Mouse (Mus musculus): ENCODE measurements around the gene Slc25a11. TPM values are rescaled to one million over a fixed set of nuclear protein-coding genes. Genes with fewer than 3 reads are reported as not detected.
A peak's percentile ranks its signal among the peaks of the same experiment; 100 is the strongest.

The Slc25a11 gene
- polyA plus RNA-seq, 1 experiment from 2014 or later: 142 TPM

DNA sequence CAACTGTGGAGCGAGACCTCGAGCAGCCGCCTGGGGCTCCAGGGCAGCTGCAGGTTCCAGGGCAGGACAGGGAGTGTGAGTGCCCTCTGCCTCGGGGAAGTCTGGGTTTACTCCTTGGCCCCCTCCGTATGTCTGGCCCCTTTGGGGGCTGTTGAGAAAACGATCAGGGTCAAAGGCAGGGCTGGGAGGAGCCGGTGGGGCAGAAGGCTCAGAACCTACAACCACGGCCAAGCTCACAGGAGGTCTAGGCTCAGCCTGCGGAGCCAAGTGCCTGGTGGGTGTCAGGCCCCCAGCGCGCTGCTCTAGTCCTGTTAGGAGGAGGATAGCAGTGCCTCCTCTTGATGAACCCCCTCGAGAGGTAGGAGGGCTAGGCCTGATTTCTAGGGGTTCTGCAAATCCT is 33.9 kb upstream of the Slc25a11 start:
- H3K4me1 ChIP-seq (ENCODE audit: control insufficient read depth, insufficient read depth, low read length): peaks cover 9% of the 10 kb centered on the region
- 69% methylated on average over 12 of the region's 12 CpGs for WGBS
- H3K27me3 ChIP-seq (ENCODE audit: control insufficient read depth, insufficient read depth, low read length): no peaks in the 10 kb centered on the region
- DNase-seq (ENCODE audit: low spot score, missing footprints): no peak
- H3K4me2 ChIP-seq: no peak overlapping the region; the same call in 1 of the 2 replicates
- no peak overlapping the region for H3K4me3 ChIP-seq (ENCODE audit: low read depth, low read length)
- H3K9ac ChIP-seq (ENCODE audit: low read length): no peak overlapping the region
- no peaks in the 10 kb centered on the region for H3K9me3 ChIP-seq (ENCODE audit: control insufficient read depth, low read length)
- peaks cover 2% of the 10 kb centered on the region; the same call in 1 of the 2 replicates for H3K36me3 ChIP-seq (ENCODE audit: control insufficient read depth, insufficient read depth, low read length)
- no peak for ATAC-seq (ENCODE audit: low FRiP score)
- H3K27ac ChIP-seq (ENCODE audit: low read depth, low read length): no peak overlapping the region

DNA sequence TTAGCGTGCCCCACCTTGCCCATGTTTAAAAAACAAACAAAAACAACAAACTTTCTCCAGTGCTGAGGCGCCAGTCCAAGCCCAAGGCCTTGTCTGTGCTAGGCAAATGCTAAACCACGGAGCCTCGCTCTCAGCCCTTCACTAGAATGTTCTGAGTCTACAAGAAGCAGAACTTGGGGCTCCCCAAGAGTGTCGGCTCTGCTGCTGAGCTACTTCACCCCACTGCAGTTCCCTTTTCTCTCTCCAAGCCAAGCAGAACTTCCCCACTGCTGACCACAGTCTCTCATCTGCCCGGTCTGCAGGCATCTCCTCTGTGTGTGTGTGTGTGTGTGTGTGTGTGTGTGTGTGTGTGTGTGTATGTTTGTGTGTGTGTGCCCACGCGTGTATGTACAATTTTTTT is 32.6 kb upstream of the Slc25a11 start:
- no peak for DNase-seq (ENCODE audit: low spot score, missing footprints)
- no peaks in the 10 kb centered on the region for H3K27me3 ChIP-seq (ENCODE audit: control insufficient read depth, insufficient read depth, low read length)
- 89% methylated on average over 8 of the region's 8 CpGs for WGBS

DNA sequence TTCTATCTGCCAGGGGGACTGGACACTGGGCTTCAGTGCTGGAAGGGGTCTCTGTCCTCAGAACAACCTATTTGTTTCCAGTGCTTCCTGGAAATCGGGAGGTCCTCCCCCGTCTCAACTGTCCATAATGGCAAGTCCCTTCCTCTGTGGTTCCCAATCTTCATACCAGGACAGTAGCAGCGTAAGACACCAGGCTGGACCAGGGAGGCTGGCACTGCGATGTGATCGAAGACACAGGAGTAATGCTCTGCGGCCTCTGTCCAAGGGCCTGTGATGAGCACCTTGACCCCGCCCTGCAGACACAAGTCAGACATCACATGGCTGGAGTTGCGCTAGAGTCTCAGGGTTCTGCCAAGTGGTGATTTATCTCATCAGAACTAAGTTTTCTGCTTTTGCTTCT is 32.1 kb upstream of the Slc25a11 start:
- Histone ChIP-seq H3K36me3 (ENCODE audit: control insufficient read depth, insufficient read depth, low read length) (peaks cover 2% of the 10 kb centered on the region; the same call in 1 of the 2 replicates), H3K9me3 (ENCODE audit: control insufficient read depth, low read length) (no peaks in the 10 kb centered on the region), H3K4me1 (ENCODE audit: control insufficient read depth, insufficient read depth, low read length) (peaks cover 9% of the 10 kb centered on the region), H3K27me3 (ENCODE audit: control insufficient read depth, insufficient read depth, low read length) (no peaks in the 10 kb centered on the region), H3K9ac (ENCODE audit: low read length) (no peak overlapping the region), H3K4me3 (ENCODE audit: low read depth, low read length) (no peak overlapping the region), H3K4me2 (no peak overlapping the region), H3K27ac (ENCODE audit: low read depth, low read length) (no peak overlapping the region)
- DNase-seq (ENCODE audit: low spot score, missing footprints) (no peak), ATAC-seq (ENCODE audit: low FRiP score) (no peak)
- 93% methylated on average over 8 of the region's 8 CpGs for WGBS

More for the DNA sequence above, 32.6 kb upstream of the Slc25a11 start:
- Histone ChIP-seq H3K4me2 (no peak overlapping the region), H3K27ac (ENCODE audit: low read depth, low read length) (no peak overlapping the region), H3K9me3 (ENCODE audit: control insufficient read depth, low read length) (no peaks in the 10 kb centered on the region), H3K4me3 (ENCODE audit: low read depth, low read length) (no peak overlapping the region), H3K9ac (ENCODE audit: low read length) (no peak overlapping the region), H3K36me3 (ENCODE audit: control insufficient read depth, insufficient read depth, low read length) (peaks cover 2% of the 10 kb centered on the region; the same call in 1 of the 2 replicates), H3K4me1 (ENCODE audit: control insufficient read depth, insufficient read depth, low read length) (peaks cover 9% of the 10 kb centered on the region)
- no peak for ATAC-seq (ENCODE audit: low FRiP score)

GRCm38 (mm10) chr11:70678576-70678975 is 31.3 kb upstream of the Slc25a11 start:
- no peak for ATAC-seq (ENCODE audit: low FRiP score)
- H3K36me3 ChIP-seq (ENCODE audit: control insufficient read depth, insufficient read depth, low read length): peaks cover 1% of the 10 kb centered on the region; the same call in 1 of the 2 replicates
- WGBS: 83% methylated on average over 2 of the region's 2 CpGs

DNA sequence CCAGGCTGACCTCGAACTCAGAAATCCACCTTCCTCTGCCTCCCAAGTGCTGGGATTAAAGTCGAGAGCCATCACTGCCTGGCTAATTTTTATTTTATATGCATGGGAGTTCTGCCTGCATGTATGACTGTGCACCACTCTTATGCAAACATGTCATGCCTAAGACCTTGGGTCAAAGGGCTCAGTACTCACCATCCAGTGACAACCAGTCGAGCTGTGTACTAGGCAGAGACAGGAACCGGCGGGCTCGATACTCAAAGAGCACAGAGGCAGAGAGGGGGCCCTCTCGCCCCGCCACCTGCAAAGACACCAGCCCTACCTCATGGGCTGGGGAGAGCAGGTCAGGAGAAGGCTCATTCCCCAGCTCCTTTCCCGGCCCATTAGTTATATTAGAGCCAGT is 30.8 kb upstream of the Slc25a11 start:
- no peak overlapping the region for H3K27ac ChIP-seq (ENCODE audit: low read depth, low read length)
- WGBS: 81% methylated on average over 9 of the region's 9 CpGs
- no peaks in the 10 kb centered on the region for H3K36me3 ChIP-seq (ENCODE audit: control insufficient read depth, insufficient read depth, low read length)
- no peak overlapping the region for H3K4me2 ChIP-seq
- no peaks in the 10 kb centered on the region for H3K27me3 ChIP-seq (ENCODE audit: control insufficient read depth, insufficient read depth, low read length)
- no peaks in the 10 kb centered on the region for H3K9me3 ChIP-seq (ENCODE audit: control insufficient read depth, low read length)
- no peak overlapping the region for H3K9ac ChIP-seq (ENCODE audit: low read length)
- DNase-seq (ENCODE audit: low spot score, missing footprints): no peak
- ATAC-seq (ENCODE audit: low FRiP score): no peak
- H3K4me1 ChIP-seq (ENCODE audit: control insufficient read depth, insufficient read depth, low read length): peaks cover 9% of the 10 kb centered on the region
- no peak overlapping the region for H3K4me3 ChIP-seq (ENCODE audit: low read depth, low read length)

More at GRCm38 (mm10) chr11:70678576-70678975, 31.3 kb upstream of the Slc25a11 start:
- Histone ChIP-seq H3K4me3 (ENCODE audit: low read depth, low read length) (no peak overlapping the region), H3K4me2 (no peak overlapping the region), H3K9ac (ENCODE audit: low read length) (no peak overlapping the region), H3K4me1 (ENCODE audit: control insufficient read depth, insufficient read depth, low read length) (peaks cover 9% of the 10 kb centered on the region), H3K9me3 (ENCODE audit: control insufficient read depth, low read length) (no peaks in the 10 kb centered on the region), H3K27me3 (ENCODE audit: control insufficient read depth, insufficient read depth, low read length) (no peaks in the 10 kb centered on the region), H3K27ac (ENCODE audit: low read depth, low read length) (no peak overlapping the region)
- DNase-seq (ENCODE audit: low spot score, missing footprints): peak; percentile 66

- H3K9me3 ChIP-seq (ENCODE audit: control insufficient read depth, low read length): no peaks in the 10 kb centered on the region
- 0 out of 2 replicates have a peak, but pooled peaks cover 3% of the 10 kb centered on the region for H3K36me3 ChIP-seq (ENCODE audit: control insufficient read depth, insufficient read depth, low read length)
- H3K4me3 ChIP-seq (ENCODE audit: low read depth, low read length): no peak overlapping the region
- WGBS: 62% methylated on average over 11 of the region's 11 CpGs
- H3K27me3 ChIP-seq (ENCODE audit: control insufficient read depth, insufficient read depth, low read length): no peaks in the 10 kb centered on the region
- peaks cover 12% of the 10 kb centered on the region for H3K4me1 ChIP-seq (ENCODE audit: control insufficient read depth, insufficient read depth, low read length)
- H3K27ac ChIP-seq (ENCODE audit: low read depth, low read length): no peak overlapping the region
- no peak overlapping the region for H3K9ac ChIP-seq (ENCODE audit: low read length)
- H3K4me2 ChIP-seq: no peak overlapping the region
- DNase-seq (ENCODE audit: low spot score, missing footprints): peak; percentile 82
- ATAC-seq (ENCODE audit: low FRiP score): no peak
Observed at GRCm38 (mm10) chr11:70674501-70674900, 27.2 kb upstream of the Slc25a11 start.

DNA sequence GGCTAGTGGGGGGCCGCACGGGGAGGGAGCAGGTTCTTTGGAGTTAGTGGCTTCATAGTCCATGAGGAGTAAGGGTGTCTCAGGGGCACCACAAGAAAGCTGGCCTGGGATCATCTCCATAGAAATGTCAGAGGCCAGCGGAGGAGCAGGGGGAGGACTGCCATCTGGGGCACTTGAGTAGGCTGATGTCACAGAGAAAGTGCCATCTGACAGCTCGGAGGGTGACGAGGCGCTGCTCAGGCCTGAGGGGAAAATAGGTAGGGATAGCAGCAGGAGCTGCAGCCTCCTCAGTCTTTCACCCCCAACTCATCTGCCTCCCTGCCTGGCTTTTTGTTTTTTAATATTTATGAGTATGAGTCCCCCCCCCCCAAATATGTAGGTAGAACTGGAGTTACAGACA is 26.7 kb upstream of the Slc25a11 start:
- peaks cover 12% of the 10 kb centered on the region for H3K4me1 ChIP-seq (ENCODE audit: control insufficient read depth, insufficient read depth, low read length)
- H3K9ac ChIP-seq (ENCODE audit: low read length): no peak overlapping the region

GRCm38 (mm10) chr11:70671333-70672047 is 24.2 kb upstream of the Slc25a11 start:
- Histone ChIP-seq H3K36me3 (ENCODE audit: control insufficient read depth, insufficient read depth, low read length) (0 out of 2 replicates have a peak, but pooled peaks cover 3% of the 10 kb centered on the region), H3K27ac (ENCODE audit: low read depth, low read length) (no peak overlapping the region), H3K4me3 (ENCODE audit: low read depth, low read length) (no peak overlapping the region), H3K4me2 (no peak overlapping the region), H3K27me3 (ENCODE audit: control insufficient read depth, insufficient read depth, low read length) (no peaks in the 10 kb centered on the region), H3K9ac (ENCODE audit: low read length) (no peak overlapping the region), H3K9me3 (ENCODE audit: control insufficient read depth, low read length) (no peaks in the 10 kb centered on the region), H3K4me1 (ENCODE audit: control insufficient read depth, insufficient read depth, low read length) (peaks cover 19% of the 10 kb centered on the region)
- WGBS: 73% methylated on average over 16 of the region's 16 CpGs
- ATAC-seq (ENCODE audit: low FRiP score): no peak
- DNase-seq (ENCODE audit: low spot score, missing footprints): peak; percentile 8

More for the DNA sequence above, 26.7 kb upstream of the Slc25a11 start:
- Histone ChIP-seq H3K27me3 (ENCODE audit: control insufficient read depth, insufficient read depth, low read length) (no peaks in the 10 kb centered on the region), H3K4me3 (ENCODE audit: low read depth, low read length) (no peak overlapping the region), H3K9me3 (ENCODE audit: control insufficient read depth, low read length) (no peaks in the 10 kb centered on the region), H3K4me2 (no peak overlapping the region), H3K27ac (ENCODE audit: low read depth, low read length) (no peak overlapping the region), H3K36me3 (ENCODE audit: control insufficient read depth, insufficient read depth, low read length) (0 out of 2 replicates have a peak, but pooled peaks cover 3% of the 10 kb centered on the region)
- ATAC-seq (ENCODE audit: low FRiP score) (no peak), DNase-seq (ENCODE audit: low spot score, missing footprints) (peak; percentile 80)
- 59% methylated on average over 6 of the region's 6 CpGs for WGBS

DNA sequence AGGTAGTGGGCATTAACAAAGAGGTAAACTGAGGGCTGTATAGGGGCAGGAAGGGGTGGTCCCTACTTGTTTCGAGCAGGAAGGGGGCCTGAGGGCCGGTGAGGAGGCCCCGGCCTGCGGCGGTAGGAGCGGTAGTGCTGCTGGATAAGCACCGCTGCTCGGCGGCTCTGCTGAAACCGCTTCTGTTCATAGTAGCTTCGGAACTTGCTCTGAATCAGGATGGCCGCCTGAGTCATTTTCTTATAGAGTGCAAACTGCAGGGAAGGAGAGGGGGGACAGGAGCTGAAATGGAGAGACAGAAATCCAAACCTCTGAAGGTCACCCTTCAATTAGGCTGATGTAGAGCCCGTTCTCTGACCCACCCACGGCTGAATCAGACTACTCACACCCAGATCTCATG is 23.2 kb upstream of the Slc25a11 start:
- peak overlapping the region; percentile 87 for H3K9ac ChIP-seq (ENCODE audit: low read length)
- DNase-seq (ENCODE audit: low spot score, missing footprints): no peak

More for the DNA sequence above, 23.2 kb upstream of the Slc25a11 start:
- Histone ChIP-seq H3K4me1 (ENCODE audit: control insufficient read depth, insufficient read depth, low read length) (peaks cover 19% of the 10 kb centered on the region), H3K9me3 (ENCODE audit: control insufficient read depth, low read length) (no peaks in the 10 kb centered on the region), H3K27ac (ENCODE audit: low read depth, low read length) (peak overlapping the region; percentile 94), H3K27me3 (ENCODE audit: control insufficient read depth, insufficient read depth, low read length) (no peaks in the 10 kb centered on the region), H3K36me3 (ENCODE audit: control insufficient read depth, insufficient read depth, low read length) (0 out of 2 replicates have a peak, but pooled peaks cover 3% of the 10 kb centered on the region), H3K4me2 (peak overlapping the region; percentile 97), H3K4me3 (ENCODE audit: low read depth, low read length) (peak overlapping the region; percentile 58)
- no peak for ATAC-seq (ENCODE audit: low FRiP score)
- WGBS: 47% methylated on average over 14 of the region's 14 CpGs

Measured in midbrain, embryonic 11.5 days (tissue).